Mouse (Mus musculus) lung, postnatal 0 days (tissue): ENCODE results near the gene Ak9. TPM values are rescaled to one million over a fixed set of nuclear protein-coding genes. Genes with fewer than 3 reads are reported as not detected.

Experiments used
- ATAC-seq: fragments of 200-750 bp; cut with Nextera tagmentation; 2 replicates; pipeline ENCODE4 v1.8.0; 2017; ENCODE audit warnings: moderate library complexity
- DNase-seq: peaks from one replicate; pipeline ENCODE4 v3.0.0-alpha.2; 2016; ENCODE audit warnings: low spot score
- H3K27ac ChIP-seq: fragments of 300-500 bp; sonication (generic); 2 replicates; pipeline ENCODE4 v1.5.1; 2014; ENCODE audit warnings: antibody characterized with exemption, mild to moderate bottlenecking, low read length, mixed read lengths
- H3K27me3 ChIP-seq: fragments of 300-500 bp; sonication (generic); replicated peaks from 2 replicates; pipeline ENCODE4 v1.6.1; 2014; ENCODE audit warnings: low read length, mixed read lengths; ENCODE audit not compliant: insufficient read depth
- H3K36me3 ChIP-seq: fragments of 300-500 bp; sonication (generic); 2 replicates; pipeline ENCODE4 v1.6.1; 2014; ENCODE audit warnings: low read length, mixed read lengths; ENCODE audit not compliant: insufficient read depth
- H3K4me1 ChIP-seq: fragments of 300-500 bp; sonication (generic); 2 replicates; pipeline ENCODE4 v1.6.1; 2014; ENCODE audit warnings: antibody characterized with exemption, low read depth, low read length, mixed read lengths; ENCODE audit not compliant: insufficient read depth
- H3K4me2 ChIP-seq: fragments of 300-500 bp; sonication (generic); replicated peaks from 2 replicates; pipeline ENCODE4 v1.6.1; 2014; ENCODE audit warnings: low read depth, mild to moderate bottlenecking, low read length, moderate library complexity, mixed read lengths
- H3K4me3 ChIP-seq: fragments of 300-500 bp; sonication (generic); 2 replicates; pipeline ENCODE4 v1.5.1; 2014; ENCODE audit warnings: low read depth, low read length
- H3K9ac ChIP-seq: fragments of 300-500 bp; sonication (generic); replicated peaks from 2 replicates; pipeline ENCODE4 v1.6.1; 2014; ENCODE audit warnings: low read depth, mild to moderate bottlenecking
- H3K9me3 ChIP-seq: fragments of 300-500 bp; sonication (generic); 2 replicates; pipeline ENCODE4 v1.6.1; 2016; ENCODE audit warnings: low read length, mixed read lengths
- CTCF ChIP-seq: IDR thresholded peaks from 2 replicates; pipeline ENCODE4 v1.5.1; 2016; ENCODE audit warnings: antibody characterized with exemption, mild to moderate bottlenecking
- EP300 ChIP-seq: IDR thresholded peaks from 2 replicates; pipeline ENCODE4 v1.6.1; 2016; ENCODE audit warnings: antibody characterized with exemption, mild to moderate bottlenecking, control low read depth
- WGBS: fragments of 180-500 bp; shearing (Covaris S2); extraction: QIAGEN DNeasy Blood & Tissue Kit; methylation state at CpG from one replicate; pipeline ENCODE4 v1.1.7; 2014; 5-methylcytosine and 5-hydroxymethylcytosine counted together
- polyA plus RNA-seq: library from polyadenylated mRNA; unstranded; fragments of >200 nt; fragmentation: Nextera tagmentation; extraction: Ambion mirVana; gene quantifications from 2 replicates; pipeline ENCODE4 v1.2.1, GENCODE M21; 2015

The Ak9 gene
- polyA plus RNA-seq, 1 experiment from 2014 or later, result 0.87 TPM

DNA sequence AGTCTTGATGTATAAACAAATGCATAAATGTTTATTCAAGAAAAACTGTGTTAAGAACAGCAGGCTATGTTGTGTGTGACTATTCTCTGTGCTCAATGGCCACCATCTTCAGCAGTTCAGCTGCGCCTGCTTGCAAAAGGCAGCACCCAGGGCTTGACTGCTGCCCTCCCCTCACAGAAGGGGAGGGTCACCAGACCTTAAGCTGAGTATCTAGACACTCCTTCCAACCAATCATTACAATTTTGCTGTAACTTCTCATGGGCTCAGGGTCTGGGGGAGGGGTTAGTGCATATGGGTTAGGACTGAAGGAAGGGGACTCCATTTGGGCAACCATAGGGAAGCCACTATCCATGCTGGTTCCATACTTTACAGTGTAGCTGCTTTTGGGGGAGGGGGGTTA is 25.0 kb upstream of the Ak9 start:
- TF ChIP-seq EP300, result no peak
- TF ChIP-seq CTCF, result no peak
- Histone ChIP-seq H3K9ac (no peak overlapping the region), H3K4me2 (no peak overlapping the region), H3K9me3 (no peaks in the 10 kb centered on the region), H3K4me3 (no peak overlapping the region), H3K27me3 (no peaks in the 10 kb centered on the region), H3K36me3 (0 out of 2 replicates have a peak, but pooled peaks cover 5% of the 10 kb centered on the region), H3K27ac (no peak overlapping the region), H3K4me1 (peaks cover 5% of the 10 kb centered on the region; the same call in 1 of the 2 replicates)
- 85% methylated on average over 1 of the region's 1 CpGs for WGBS
- ATAC-seq, result 0 out of 2 replicates have a peak, but pooled peaks have one; percentile 3
- no peak for DNase-seq

DNA sequence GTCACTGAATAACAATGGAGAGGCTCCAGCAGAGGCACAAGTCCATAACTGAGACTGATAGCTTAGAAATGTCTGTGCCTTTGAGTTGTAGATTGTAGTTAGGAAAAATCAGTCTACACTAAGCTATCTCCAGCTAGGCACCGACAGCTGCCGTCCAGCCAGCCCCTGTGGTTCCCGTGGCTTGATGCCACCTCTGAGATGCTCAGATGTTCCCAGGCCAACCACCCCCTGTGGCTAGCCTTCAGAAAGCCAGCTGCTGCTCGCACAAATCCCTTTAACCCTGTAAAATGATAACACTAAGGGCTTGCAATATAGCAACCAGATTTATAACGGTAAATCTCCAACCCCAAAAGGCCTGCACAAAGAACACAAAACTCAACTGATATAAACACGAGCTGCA is 23.6 kb upstream of the Ak9 start:
- 0 out of 2 replicates have a peak, but pooled peaks cover 5% of the 10 kb centered on the region for H3K36me3 ChIP-seq
- TF ChIP-seq CTCF (no peak), EP300 (no peak)
- no peak overlapping the region for H3K9ac ChIP-seq
- ATAC-seq (no peak), DNase-seq (no peak)
- no peak overlapping the region for H3K4me2 ChIP-seq
- H3K4me3 ChIP-seq, result no peak overlapping the region
- no peaks in the 10 kb centered on the region for H3K9me3 ChIP-seq
- H3K27ac ChIP-seq, result no peak overlapping the region
- H3K27me3 ChIP-seq, result no peaks in the 10 kb centered on the region
- WGBS, result 63% methylated on average over 6 of the region's 6 CpGs
- peaks cover 5% of the 10 kb centered on the region; the same call in 1 of the 2 replicates for H3K4me1 ChIP-seq

GRCm38 (mm10) chr10:41280796-41281195 is 23.0 kb upstream of the Ak9 start:
- H3K9me3 ChIP-seq, result no peaks in the 10 kb centered on the region
- H3K4me2 ChIP-seq, result no peak overlapping the region
- 0 out of 2 replicates have a peak, but pooled peaks cover 5% of the 10 kb centered on the region for H3K36me3 ChIP-seq
- peaks cover 5% of the 10 kb centered on the region; the same call in 1 of the 2 replicates for H3K4me1 ChIP-seq
- no peak overlapping the region for H3K4me3 ChIP-seq
- 68% methylated on average over 2 of the region's 2 CpGs for WGBS
- DNase-seq, result no peak
- TF ChIP-seq EP300 (no peak), CTCF (no peak)
- H3K27me3 ChIP-seq, result no peaks in the 10 kb centered on the region
- no peak overlapping the region for H3K9ac ChIP-seq
- no peak overlapping the region for H3K27ac ChIP-seq
- no peak for ATAC-seq

GRCm38 (mm10) chr10:41282086-41282485 is 21.7 kb upstream of the Ak9 start:
- Histone ChIP-seq H3K4me2 (no peak overlapping the region), H3K27ac (no peak overlapping the region), H3K4me3 (no peak overlapping the region), H3K9me3 (no peaks in the 10 kb centered on the region), H3K4me1 (peaks cover 5% of the 10 kb centered on the region; the same call in 1 of the 2 replicates), H3K36me3 (0 out of 2 replicates have a peak, but pooled peaks cover 2% of the 10 kb centered on the region), H3K9ac (no peak overlapping the region), H3K27me3 (no peaks in the 10 kb centered on the region)
- ATAC-seq, result no peak
- DNase-seq, result no peak
- no peak for TF ChIP-seq CTCF
- no peak for TF ChIP-seq EP300
- 74% methylated on average over 2 of the region's 2 CpGs for WGBS

DNA sequence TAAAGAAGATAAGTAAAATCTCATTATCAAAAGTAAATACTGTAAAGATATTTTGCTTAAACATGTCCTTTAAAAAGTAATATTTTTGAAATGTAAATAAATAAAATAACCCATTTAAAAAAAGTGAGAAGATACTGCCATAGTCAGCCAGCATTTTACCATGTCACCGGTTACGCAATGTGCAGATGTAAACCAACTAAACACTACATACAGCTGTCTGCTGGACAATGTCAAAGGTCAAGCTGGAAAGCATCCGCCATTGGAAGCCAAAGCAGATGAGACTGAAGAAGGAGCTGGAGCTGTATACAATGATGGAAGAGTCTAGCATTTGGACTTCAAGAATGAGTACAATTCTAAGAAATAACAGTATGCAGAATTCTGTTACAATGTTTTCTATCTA is 16.2 kb upstream of the Ak9 start:
- no peak for ATAC-seq

GRCm38 (mm10) chr10:41288074-41288473 is 15.7 kb upstream of the Ak9 start:
- Histone ChIP-seq H3K9ac (no peak overlapping the region), H3K4me2 (no peak overlapping the region), H3K4me3 (no peak overlapping the region), H3K27ac (no peak overlapping the region), H3K9me3 (no peaks in the 10 kb centered on the region), H3K27me3 (no peaks in the 10 kb centered on the region), H3K4me1 (no peaks in the 10 kb centered on the region), H3K36me3 (no peaks in the 10 kb centered on the region)
- DNase-seq (no peak), ATAC-seq (no peak)
- 34% methylated on average over 1 of the region's 1 CpGs for WGBS
- TF ChIP-seq CTCF (no peak), EP300 (no peak)

More for the DNA sequence above, 16.2 kb upstream of the Ak9 start:
- no peaks in the 10 kb centered on the region for H3K9me3 ChIP-seq
- WGBS, result 51% methylated on average over 3 of the region's 3 CpGs
- H3K4me3 ChIP-seq, result no peak overlapping the region
- TF ChIP-seq CTCF (no peak), EP300 (no peak)
- no peaks in the 10 kb centered on the region for H3K36me3 ChIP-seq
- H3K4me1 ChIP-seq, result no peaks in the 10 kb centered on the region
- no peak overlapping the region for H3K27ac ChIP-seq
- no peak overlapping the region for H3K9ac ChIP-seq
- no peaks in the 10 kb centered on the region for H3K27me3 ChIP-seq
- H3K4me2 ChIP-seq, result no peak overlapping the region
- DNase-seq, result no peak
